Mouse (Mus musculus): ENCODE data around the gene Alg11. TPM values are rescaled to one million over a fixed set of nuclear protein-coding genes. Genes with fewer than 3 reads are reported as not detected.

Alg11 gene
- total RNA-seq (2021): 10 to 100 TPM; 11.4 to 14.5 TPM

GRCm38 (mm10) chr8:22060446-22060889, at the start of gene Alg11:
Alg11 (plus strand) TSS chr8:22060721.
- peak; percentile 96 for DNase-seq

GRCm38 (mm10) chr8:22013034-22013707, 47.4 kb upstream of the Alg11 start:
- DNase-seq: no peak

GRCm38 (mm10) chr8:22017731-22018130, 42.8 kb upstream of the Alg11 start:
- DNase-seq: no peak

- no peak for DNase-seq
Measured at GRCm38 (mm10) chr8:22019498-22019897, 41.0 kb upstream of the Alg11 start.

GRCm38 (mm10) chr8:22022244-22022643, 38.3 kb upstream of the Alg11 start:
- no peak for DNase-seq

GRCm38 (mm10) chr8:22025241-22025640, 35.3 kb upstream of the Alg11 start:
- no peak for DNase-seq

- DNase-seq: no peak
Measured at GRCm38 (mm10) chr8:22028973-22029372, 31.5 kb upstream of the Alg11 start.

- DNase-seq: no peak
Measured at GRCm38 (mm10) chr8:22030990-22031389, 29.5 kb upstream of the Alg11 start.

- DNase-seq: no peak
Measured at GRCm38 (mm10) chr8:22036137-22036536, 24.4 kb upstream of the Alg11 start.

- no peak for DNase-seq
Measured at GRCm38 (mm10) chr8:22037022-22037421, 23.5 kb upstream of the Alg11 start.

- DNase-seq: no peak
Measured at GRCm38 (mm10) chr8:22039468-22040152, 20.9 kb upstream of the Alg11 start.

- DNase-seq: no peak
Measured at GRCm38 (mm10) chr8:22040153-22040509, 20.4 kb upstream of the Alg11 start.

- no peak for DNase-seq
Measured at GRCm38 (mm10) chr8:22042515-22042914, 18.0 kb upstream of the Alg11 start.

GRCm38 (mm10) chr8:22043706-22044105, 16.8 kb upstream of the Alg11 start:
- DNase-seq: no peak

GRCm38 (mm10) chr8:22047699-22048464, 12.6 kb upstream of the Alg11 start:
- peak; percentile 68 for DNase-seq

- no peak for DNase-seq
Measured at GRCm38 (mm10) chr8:22054674-22055491, 5.6 kb upstream of the Alg11 start.

GRCm38 (mm10) chr8:22055492-22055877, 5.0 kb upstream of the Alg11 start:
- DNase-seq: no peak

GRCm38 (mm10) chr8:22056850-22057249, 3.7 kb upstream of the Alg11 start:
- no peak for DNase-seq

GRCm38 (mm10) chr8:22058368-22058767, 2.2 kb upstream of the Alg11 start:
- DNase-seq: no peak

- DNase-seq: no peak
Measured at GRCm38 (mm10) chr8:22059153-22059738, 1.3 kb upstream of the Alg11 start.

GRCm38 (mm10) chr8:22059821-22060445, 588 bp upstream of the Alg11 start, which contains the start of gene Atp7b:
Atp7b (minus strand) TSS chr8:22060305.
- DNase-seq: no peak

GRCm38 (mm10) chr8:22061126-22061525, 605 bp downstream of the Alg11 start:
- DNase-seq: no peak

Measured in heart, postnatal 4 days (tissue).